13 mouse cellular contexts compared by ENCODE assay signal in genomic region chr8:99870850-99871249, GRCm38 (mm10).
"Had no signal": no experiment of that assay in that cellular context is flagged by ENCODE, and none has a peak within 500 bp of the region (broad histone marks: within the 10 kb centered on the region; RNA-seq: fewer than 3 reads in every experiment).

No protein-coding gene starts in this region.

- H3K27me3 ChIP-seq: liver, embryonic 13.5 days had no signal

- H3K4me3 ChIP-seq: liver, embryonic 13.5 days had no signal

- DNase-seq: kidney, adult 18-20 months; kidney, adult 9 months; kidney, postnatal 14 days; kidney, postnatal 4 days; liver, embryonic 13.5 days; lung, adult 2 months; lung, postnatal 14 days; lung, postnatal 4 days; right cerebral cortex, postnatal 25 days; thymus, adult 2 months; thymus, postnatal 14 days; thymus, postnatal 4 days had no signal

- H3K9me3 ChIP-seq: liver, embryonic 13.5 days had no signal

- H3K27ac ChIP-seq: liver, embryonic 13.5 days had no signal

- H3K4me1 ChIP-seq: liver, embryonic 13.5 days had no signal

- H3K9ac ChIP-seq: liver, embryonic 13.5 days had no signal

- H3K4me2 ChIP-seq: liver, embryonic 13.5 days; midbrain, embryonic 11.5 days had no signal

- H3K36me3 ChIP-seq: liver, embryonic 13.5 days had no signal
